Mouse (Mus musculus) gastrocnemius, postnatal 10 days (tissue): ENCODE measurements at regions not wholly inside any gene's neighbourhood (a gene's known extent, or its start where the extent isn't known, plus 50 kb on each side); places are given as distances from the start of the nearest gene placed in this dataset.
A peak's percentile ranks its signal among the peaks of the same experiment; 100 is the strongest.

Experiments used
- DNase-seq: peaks from one replicate; pipeline ENCODE4 v3.0.0; 2021; ENCODE audit warnings: mixed read lengths

- no peak for DNase-seq
Measured at GRCm38 (mm10) chr4:72060605-72061352, 139.9 kb downstream of the Tle1 start.

- DNase-seq: no peak
Measured at GRCm38 (mm10) chr4:72049638-72050454, 150.9 kb downstream of the Tle1 start.

- DNase-seq: no peak
Measured at GRCm38 (mm10) chr4:72022152-72022551, 178.6 kb downstream of the Tle1 start.

GRCm38 (mm10) chr4:72014221-72014850 lies 186.4 kb downstream of the Tle1 start:
- DNase-seq: no peak

- DNase-seq: no peak
Measured at GRCm38 (mm10) chr4:72013583-72013982, 187.1 kb downstream of the Tle1 start.

GRCm38 (mm10) chr4:72010316-72010715 lies 190.4 kb downstream of the Tle1 start:
- no peak for DNase-seq

GRCm38 (mm10) chr4:72005926-72006325 lies 194.8 kb downstream of the Tle1 start:
- DNase-seq: no peak

GRCm38 (mm10) chr4:72001221-72001875 lies 199.4 kb downstream of the Tle1 start:
- no peak for DNase-seq

GRCm38 (mm10) chr4:71968701-71969100 lies 210.9 kb upstream of the Gm11232 start:
- DNase-seq: peak; percentile 18

- no peak for DNase-seq
Measured at GRCm38 (mm10) chr4:71953441-71953840, 195.7 kb upstream of the Gm11232 start.

- DNase-seq: no peak
Measured at GRCm38 (mm10) chr4:71933240-71933986, 175.6 kb upstream of the Gm11232 start.

GRCm38 (mm10) chr4:71932818-71933217 lies 175.1 kb upstream of the Gm11232 start:
- no peak for DNase-seq

- no peak for DNase-seq
Measured at GRCm38 (mm10) chr4:71911551-71911950, 153.8 kb upstream of the Gm11232 start.

GRCm38 (mm10) chr4:71875651-71876050 lies 117.9 kb upstream of the Gm11232 start:
- no peak for DNase-seq

GRCm38 (mm10) chr4:71866948-71867347 lies 109.2 kb upstream of the Gm11232 start:
- no peak for DNase-seq

GRCm38 (mm10) chr4:71841833-71842232 lies 84.1 kb upstream of the Gm11232 start:
- no peak for DNase-seq

- DNase-seq: no peak
Measured at GRCm38 (mm10) chr4:71840774-71841146, 83.0 kb upstream of the Gm11232 start.

GRCm38 (mm10) chr4:71839803-71840773 lies 82.3 kb upstream of the Gm11232 start:
- DNase-seq: no peak

- DNase-seq: no peak
Measured at GRCm38 (mm10) chr4:71839134-71839802, 81.5 kb upstream of the Gm11232 start.

GRCm38 (mm10) chr4:71835737-71836136 lies 78.0 kb upstream of the Gm11232 start:
- no peak for DNase-seq
